Mouse (Mus musculus) forelimb bud, embryonic 11.5 days (tissue): ENCODE data around the gene Rnf17.
A peak's percentile ranks its signal among the peaks of the same experiment; 100 is the strongest.

Experiments
- DNase-seq: peaks from one replicate; pipeline ENCODE4 v3.0.0-alpha.2; 2012; ENCODE audit warnings: low read depth, low spot score

Rnf17 gene

DNA sequence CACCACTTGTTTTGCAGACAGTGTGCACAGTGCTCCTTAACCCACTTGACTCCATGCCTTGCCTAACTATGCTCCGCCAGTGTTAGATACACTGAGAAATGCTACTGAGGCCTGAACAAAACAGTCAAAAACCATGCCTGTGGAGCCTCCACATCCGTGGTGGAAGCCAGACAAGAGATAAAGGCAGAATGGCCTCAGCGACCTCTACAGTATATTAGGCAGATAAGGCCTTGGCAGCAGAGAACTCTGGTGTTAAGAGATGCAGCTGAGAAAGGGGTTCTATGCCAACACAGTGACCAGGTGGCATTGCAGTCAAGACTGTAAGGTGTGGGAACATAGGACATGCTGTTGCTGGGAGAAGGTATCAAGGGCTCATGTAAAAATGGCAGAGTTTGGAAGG, 104.4 kb downstream of the Rnf17 start:
- no peak for DNase-seq

DNA sequence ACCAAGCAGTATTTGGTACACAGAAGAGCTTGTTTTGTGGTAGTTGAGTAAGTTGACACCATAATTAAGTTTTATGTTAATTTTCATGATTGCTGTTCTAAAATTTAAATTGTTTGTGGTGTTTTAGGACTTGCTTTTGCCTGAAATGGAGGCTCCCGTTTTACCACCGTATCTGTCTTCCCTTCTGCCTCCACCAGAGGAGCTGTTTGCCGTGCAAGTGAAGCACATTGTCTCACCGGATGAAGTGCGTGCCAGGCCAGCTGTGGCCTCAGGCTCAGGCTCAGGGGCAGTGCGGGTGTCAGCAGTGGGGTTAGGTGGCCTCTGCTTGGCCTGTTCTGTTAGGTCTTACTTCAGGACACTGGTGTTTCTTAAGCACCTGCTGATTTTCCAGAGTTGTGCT, 109.7 kb downstream of the Rnf17 start:
- DNase-seq: peak; percentile 46

DNA sequence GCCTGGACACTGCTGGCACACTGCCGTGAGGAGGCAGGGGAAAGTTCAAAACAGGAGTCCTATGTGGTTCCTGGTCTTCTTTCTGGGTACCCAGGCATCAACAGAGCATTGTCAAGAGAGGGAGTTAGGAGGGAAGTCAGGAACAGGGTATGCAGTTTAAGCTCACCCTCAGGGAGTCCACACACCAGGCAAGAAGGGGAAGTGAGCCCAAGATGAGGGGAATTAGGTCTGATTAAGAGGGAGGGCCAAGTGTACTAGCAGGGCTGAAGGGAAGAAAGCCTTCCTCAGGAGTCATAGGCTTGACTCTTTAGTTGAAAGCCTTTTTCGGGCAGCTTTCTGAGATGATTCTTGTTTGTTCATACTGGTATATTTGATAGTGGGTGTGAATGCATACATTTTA, 112.4 kb downstream of the Rnf17 start:
- DNase-seq: no peak

DNA sequence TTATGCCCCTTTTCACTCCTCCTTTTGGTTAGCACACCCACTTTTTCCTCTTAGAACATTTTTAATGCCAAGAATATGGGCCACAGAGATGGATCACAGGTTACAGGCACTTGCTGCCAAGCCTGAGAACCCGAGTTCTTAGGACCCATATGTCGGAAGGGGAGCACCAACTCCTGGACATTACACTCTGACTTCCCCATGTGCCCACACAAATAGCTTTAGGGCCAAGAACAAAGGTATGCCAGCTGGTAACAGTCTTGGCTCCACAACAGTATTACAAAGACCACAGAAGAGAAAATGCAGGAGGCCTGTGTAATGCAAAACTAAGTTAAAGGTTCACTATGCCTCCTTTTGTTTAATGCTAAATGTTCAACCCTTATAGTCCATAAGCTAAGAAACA, 128.4 kb downstream of the Rnf17 start:
- DNase-seq: no peak

GRCm38 (mm10) chr14:56544946-56545345, 142.6 kb downstream of the Rnf17 start:
- no peak for DNase-seq

DNA sequence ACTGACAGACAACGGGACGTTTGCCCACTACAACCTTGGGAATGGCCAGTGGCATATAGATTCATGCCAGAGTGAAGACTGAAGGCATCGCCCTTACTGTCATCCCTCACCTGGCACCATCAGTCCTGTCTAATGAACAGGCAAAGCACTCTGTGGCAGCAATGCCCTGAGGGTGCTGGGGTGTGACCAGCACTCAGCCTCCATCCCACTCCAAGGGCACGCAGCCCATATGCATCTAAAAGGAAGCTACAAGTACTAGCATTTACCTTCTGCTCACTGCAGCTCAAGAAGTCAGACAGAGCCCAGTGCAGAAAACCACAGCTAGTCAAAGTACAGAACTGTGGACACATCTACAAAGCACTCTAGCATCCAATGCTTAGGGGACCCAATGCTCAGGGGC, 143.1 kb downstream of the Rnf17 start:
- DNase-seq: no peak

- no peak for DNase-seq
These were observed 148.6 kb downstream of the Rnf17 start for GRCm38 (mm10) chr14:56550960-56551359.

DNA sequence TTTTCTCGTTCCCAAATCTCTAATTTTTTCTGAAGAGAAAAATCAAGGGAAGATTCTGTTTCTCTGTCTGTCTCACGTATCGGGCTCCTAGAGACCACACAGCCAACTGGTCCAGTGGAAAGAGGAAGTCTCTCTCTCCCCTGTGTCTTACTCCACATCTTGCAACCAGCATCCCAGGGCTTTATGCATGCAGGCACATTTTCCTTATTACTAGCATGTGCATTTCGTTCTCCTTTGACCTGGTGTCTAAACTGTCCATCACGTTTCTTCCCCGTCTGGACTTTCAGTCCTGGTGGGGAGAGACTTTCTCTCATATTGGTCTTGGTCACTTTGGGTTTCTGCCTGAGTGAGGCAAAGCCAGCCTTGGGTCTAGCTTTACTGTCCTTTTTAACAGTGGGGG, 150.5 kb downstream of the Rnf17 start:
- no peak for DNase-seq

- no peak for DNase-seq
These were observed 150.9 kb downstream of the Rnf17 start for GRCm38 (mm10) chr14:56553331-56553730.

GRCm38 (mm10) chr14:56554716-56555115, 152.3 kb downstream of the Rnf17 start:
- no peak for DNase-seq

- no peak for DNase-seq
These were observed 156.8 kb downstream of the Rnf17 start for GRCm38 (mm10) chr14:56559134-56559533.

- no peak for DNase-seq
These were observed 165.1 kb downstream of the Rnf17 start for GRCm38 (mm10) chr14:56567476-56567875.

DNA sequence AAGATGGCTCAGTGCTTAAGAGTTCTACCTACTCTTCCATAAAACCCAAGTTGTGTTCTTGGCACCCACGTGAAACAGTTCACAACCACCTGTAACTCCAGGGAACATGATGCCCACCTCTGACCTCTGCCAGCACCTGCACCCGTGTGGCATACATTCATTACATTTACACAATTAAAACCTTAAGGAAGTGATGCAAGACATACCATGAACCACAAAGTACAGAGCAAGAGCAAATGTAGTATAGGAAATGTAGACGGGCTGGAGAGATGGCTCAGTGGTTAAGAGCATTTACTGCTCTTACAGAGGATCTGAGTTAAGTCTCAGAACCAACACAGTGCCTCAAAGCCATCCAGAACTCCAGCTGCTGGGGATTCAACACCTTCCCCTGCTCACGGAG, 166.7 kb downstream of the Rnf17 start:
- DNase-seq: no peak

DNA sequence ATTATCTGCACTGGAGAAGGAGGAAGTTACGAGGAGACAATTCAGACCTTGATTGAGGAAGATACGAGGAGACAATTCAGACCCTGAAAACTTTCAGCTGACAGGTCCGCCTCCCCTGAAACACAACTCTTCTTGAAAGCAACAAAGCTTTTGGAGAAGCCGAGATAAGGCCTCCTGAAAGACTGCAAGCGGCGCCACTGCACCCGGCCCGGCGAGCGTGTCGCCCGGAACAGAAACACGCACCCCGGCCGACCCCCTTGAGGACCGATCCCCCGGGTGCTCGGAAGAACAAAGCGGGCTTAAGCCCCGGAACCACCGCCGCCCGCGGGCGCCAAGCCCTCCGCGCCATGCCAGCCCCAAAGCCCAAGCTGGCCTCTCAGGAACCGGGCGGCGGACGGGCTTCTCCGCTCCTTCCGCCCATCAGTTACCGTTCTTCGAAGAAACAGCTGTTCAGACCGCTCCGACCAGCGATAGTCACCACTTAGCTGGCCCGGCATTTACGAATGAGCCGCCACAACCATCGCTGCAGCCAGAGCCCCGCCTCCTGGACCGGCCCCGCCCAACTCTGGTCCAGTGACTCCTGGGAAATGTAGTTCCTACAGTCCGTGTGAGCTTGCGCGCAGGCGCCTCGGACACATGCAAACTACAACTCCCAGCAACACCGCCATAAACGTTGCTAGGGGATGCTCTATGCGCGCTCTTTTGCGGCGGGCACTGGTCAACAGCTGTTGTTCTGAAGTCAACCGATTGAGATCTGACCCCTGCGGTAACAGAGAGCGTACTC, 169.1 kb downstream of the Rnf17 start:
- DNase-seq: peak; percentile 97

DNA sequence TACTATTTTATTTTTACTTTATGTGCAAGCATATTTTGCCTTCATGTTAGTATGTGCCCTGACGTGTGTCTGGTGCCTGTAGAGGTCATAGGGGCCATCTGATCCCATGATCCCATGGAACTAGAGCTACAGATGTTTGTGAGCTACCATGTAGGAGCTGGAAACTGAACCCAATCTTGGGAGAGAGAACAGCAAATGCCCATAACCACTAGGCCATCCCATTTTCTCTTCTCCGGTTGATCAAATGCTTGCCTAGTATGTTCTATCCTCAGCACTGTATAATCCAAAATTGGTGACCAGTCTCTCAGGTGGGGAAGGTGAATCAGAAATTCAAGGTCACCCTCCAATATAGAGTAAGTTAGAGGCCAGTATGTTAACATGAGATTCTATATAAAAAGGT, 170.2 kb downstream of the Rnf17 start:
- no peak for DNase-seq
